Mouse (Mus musculus) myocyte (in vitro differentiated cells): ENCODE measurements around the gene Zc3h10. TPM values are rescaled to one million over a fixed set of nuclear protein-coding genes. Genes with fewer than 3 reads are reported as not detected.
"Not testable (repeated sequence)": the region's sequence is repeated elsewhere in the genome, so short reads cannot be mapped to it uniquely, and the experiment has no call there.

Experiments used
- H3K27me3 ChIP-seq: one replicate; pipeline ENCODE4 v1.6.1; 2011; ENCODE audit not compliant: control insufficient read depth, insufficient read depth, insufficient read length
- H3K36me3 ChIP-seq: one replicate; pipeline ENCODE4 v1.6.1; 2011; ENCODE audit not compliant: control insufficient read depth, insufficient read depth
- H3K4me2 ChIP-seq: one replicate; pipeline ENCODE4 v1.6.1; 2011; ENCODE audit warnings: low read depth, control low read depth
- H3K4me3 ChIP-seq: one replicate; pipeline ENCODE4 v1.5.1; 2011; ENCODE audit warnings: mild to moderate bottlenecking, control low read depth, moderate library complexity
- H3K79me2 ChIP-seq: one replicate; pipeline ENCODE4 v1.6.1; 2011; ENCODE audit not compliant: control insufficient read depth, insufficient read depth
- H3ac ChIP-seq: one replicate; pipeline ENCODE4 v1.6.1; 2011; ENCODE audit not compliant: control insufficient read depth, insufficient read length
- CEBPB ChIP-seq: IDR thresholded peaks from 2 replicates; pipeline ENCODE4 v1.6.1; 2011; ENCODE audit warnings: mild to moderate bottlenecking, moderate library complexity; ENCODE audit not compliant: poor library complexity, insufficient read depth, severe bottlenecking
- E2F4 ChIP-seq: IDR thresholded peaks from one replicate; pipeline ENCODE4 v1.6.1; 2011; ENCODE audit warnings: mild to moderate bottlenecking, control low read depth, moderate library complexity; ENCODE audit not compliant: insufficient read depth
- MAX ChIP-seq: IDR thresholded peaks from one replicate; pipeline ENCODE4 v1.6.1; 2011; ENCODE audit warnings: low read depth, mild to moderate bottlenecking, control low read depth
- MYOD1 ChIP-seq, 3 experiments: IDR thresholded peaks; one replicate each; pipeline ENCODE4 v1.6.1; 2011; ENCODE audit warnings: control low read depth in 2 of 3, low read depth in 2 of 3, mild to moderate bottlenecking in 2 of 3, moderate library complexity in 1 of 3; ENCODE audit not compliant: insufficient read length in 2 of 3, control insufficient read depth in 1 of 3
- MYOG ChIP-seq, 3 experiments: IDR thresholded peaks; one replicate each; pipeline ENCODE4 v1.6.1; 2011; ENCODE audit warnings: control low read depth in 2 of 3, low read depth in 2 of 3, mild to moderate bottlenecking in 2 of 3; ENCODE audit not compliant: insufficient read length in 2 of 3, control insufficient read depth in 1 of 3, insufficient read depth in 1 of 3
- POLR2A ChIP-seq: IDR thresholded peaks from one replicate; pipeline ENCODE4 v1.6.1; 2011; ENCODE audit warnings: low read depth, mild to moderate bottlenecking, control low read depth, moderate library complexity; ENCODE audit not compliant: insufficient read length
- POLR2AphosphoS2 ChIP-seq: IDR thresholded peaks from one replicate; pipeline ENCODE4 v1.6.1; 2011; ENCODE audit warnings: low read depth, control low read depth; ENCODE audit not compliant: insufficient read length
- REST ChIP-seq: IDR thresholded peaks from one replicate; pipeline ENCODE4 v1.6.1; 2011; ENCODE audit warnings: mild to moderate bottlenecking, control low read depth, moderate library complexity; ENCODE audit not compliant: insufficient read depth, insufficient read length
- SRF ChIP-seq: IDR thresholded peaks from one replicate; pipeline ENCODE4 v1.6.1; 2011; ENCODE audit warnings: low read depth; ENCODE audit not compliant: control insufficient read depth, insufficient read length
- TCF12 ChIP-seq: IDR thresholded peaks from one replicate; pipeline ENCODE4 v1.6.1; 2011; ENCODE audit warnings: mild to moderate bottlenecking, control low read depth; ENCODE audit not compliant: poor library complexity, insufficient read depth, severe bottlenecking
- TCF3 ChIP-seq: IDR thresholded peaks from one replicate; pipeline ENCODE4 v1.6.1; 2011; ENCODE audit warnings: low read depth, control low read depth; ENCODE audit not compliant: insufficient read length
- USF1 ChIP-seq: IDR thresholded peaks from one replicate; pipeline ENCODE4 v1.6.1; 2011; ENCODE audit warnings: low read depth, mild to moderate bottlenecking, control low read depth, moderate library complexity
- polyA plus RNA-seq: library from polyadenylated mRNA; unstranded; fragments of >200 nt; fragmentation: generic; extraction: Trizol; gene quantifications from one replicate; pipeline ENCODE4 v1.2.1, GENCODE M21; 2012; ENCODE audit warnings: missing spikeins

Zc3h10 gene
- polyA plus RNA-seq, 1 experiment: 13.8 TPM

DNA sequence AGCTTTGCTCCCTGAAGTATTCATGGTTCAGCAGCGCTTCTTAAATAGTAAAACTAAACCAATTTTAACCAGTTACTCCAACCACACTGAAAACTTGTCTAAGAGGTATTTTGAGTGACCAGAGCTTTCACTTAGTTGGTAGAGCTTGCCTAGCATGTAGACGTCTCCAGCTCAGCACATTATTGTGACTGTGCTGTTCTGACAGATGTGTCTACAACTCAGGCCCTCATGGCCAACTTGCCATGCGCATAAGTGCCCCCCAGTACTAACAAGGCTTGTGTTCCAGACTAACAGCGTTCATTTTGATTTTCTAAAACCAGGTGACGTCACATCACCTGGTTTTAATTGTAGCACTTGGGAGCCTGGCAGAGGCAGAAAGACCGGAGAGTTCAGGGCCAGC, 9.4 kb upstream of the Zc3h10 start:
- Histone ChIP-seq H3ac (no peak overlapping the region), H3K27me3 (no peaks in the 10 kb centered on the region), H3K79me2 (no peaks in the 10 kb centered on the region), H3K4me2 (no peak overlapping the region), H3K4me3 (no peak overlapping the region), H3K36me3 (peaks cover 43% of the 10 kb centered on the region)
- TF ChIP-seq TCF12 (no peak), POLR2AphosphoS2 (peak; percentile 54)

DNA sequence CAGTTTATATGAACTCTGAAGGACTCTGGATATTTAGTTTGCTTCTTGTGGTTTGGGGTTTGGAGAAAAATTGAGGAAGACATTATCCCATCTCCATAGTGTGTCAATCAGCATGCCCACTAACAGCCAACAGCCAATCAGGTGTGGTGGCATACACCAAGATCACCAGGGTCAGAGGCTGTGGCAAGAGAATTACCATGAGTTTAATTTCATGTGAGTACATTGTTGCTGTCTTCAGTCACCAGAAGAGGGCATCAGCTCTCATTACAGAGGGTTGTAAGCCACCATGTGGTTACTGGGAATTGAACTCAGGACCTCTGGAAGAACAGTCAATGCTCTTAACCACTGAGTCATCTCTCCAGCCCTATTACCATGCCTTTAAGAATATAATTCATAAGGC, 8.7 kb upstream of the Zc3h10 start:
- H3K4me2 ChIP-seq: no peak overlapping the region
- TF ChIP-seq POLR2A (no peak), MAX (no peak), REST (no peak), POLR2AphosphoS2 (peak; percentile 40)
- H3K27me3 ChIP-seq: no peaks in the 10 kb centered on the region
- H3K36me3 ChIP-seq: peaks cover 37% of the 10 kb centered on the region
- H3K4me3 ChIP-seq: no peak overlapping the region
- no peaks in the 10 kb centered on the region for H3K79me2 ChIP-seq
- H3ac ChIP-seq: no peak overlapping the region

DNA sequence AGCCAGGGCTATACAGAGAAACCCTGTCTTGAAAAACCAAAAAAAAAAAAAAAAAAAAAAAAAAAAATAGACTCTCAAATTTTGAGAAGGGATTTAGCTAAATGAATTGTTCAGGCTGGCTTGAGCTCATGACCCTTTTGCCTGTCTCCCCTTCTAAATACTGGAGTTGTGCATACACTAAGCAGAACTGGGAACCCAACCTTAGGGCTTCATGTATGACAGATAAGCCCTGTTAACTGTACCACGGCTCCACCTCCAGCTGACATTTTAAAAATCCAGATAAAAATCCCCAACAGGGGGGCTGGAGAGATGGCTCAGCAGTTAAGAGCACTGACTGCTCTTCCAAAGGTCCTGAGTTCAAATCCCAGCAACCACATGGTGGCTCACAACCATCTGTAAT, 8.0 kb upstream of the Zc3h10 start:
- H3K79me2 ChIP-seq, H3K27me3 ChIP-seq, H3K4me3 ChIP-seq, H3ac ChIP-seq, H3K4me2 ChIP-seq: not testable (repeated sequence)
- H3K36me3 ChIP-seq: peaks cover 30% of the 10 kb centered on the region

DNA sequence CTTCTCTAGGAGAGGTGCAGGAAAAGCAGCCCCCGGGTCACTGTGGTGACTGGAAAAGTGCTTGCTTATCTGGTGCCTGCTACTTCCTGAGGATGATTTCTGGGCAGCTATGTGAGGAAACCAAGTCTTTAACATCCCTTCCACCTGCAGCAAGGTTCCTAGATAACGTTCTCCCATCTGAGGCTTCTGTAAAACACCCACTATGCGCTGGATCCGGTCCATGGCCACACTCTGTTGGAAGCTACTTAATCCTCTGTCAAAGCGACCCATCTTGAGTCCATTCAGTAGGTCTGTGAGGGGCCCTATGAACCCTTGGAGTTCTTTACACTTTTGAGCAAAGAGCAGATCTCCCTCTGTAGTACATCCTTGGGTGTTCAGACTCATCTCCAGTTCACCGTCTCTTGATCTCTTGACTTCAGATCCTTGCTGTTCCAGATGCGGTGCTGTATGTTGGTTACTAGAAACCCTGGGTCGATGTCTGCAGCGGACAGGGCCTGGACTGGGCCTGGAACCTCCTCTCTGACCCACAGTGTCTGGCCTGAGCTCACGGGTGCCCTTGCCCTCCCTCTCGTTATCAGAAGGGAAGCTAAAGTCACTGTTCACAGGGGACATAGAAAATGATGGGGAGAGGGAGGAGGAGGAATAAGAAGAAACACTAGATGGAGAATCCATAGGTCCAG, 2.7 kb upstream of the Zc3h10 start:
- not testable (repeated sequence) for H3ac ChIP-seq, H3K4me2 ChIP-seq, H3K27me3 ChIP-seq, H3K36me3 ChIP-seq, H3K4me3 ChIP-seq
- H3K79me2 ChIP-seq: peaks cover 27% of the 10 kb centered on the region

DNA sequence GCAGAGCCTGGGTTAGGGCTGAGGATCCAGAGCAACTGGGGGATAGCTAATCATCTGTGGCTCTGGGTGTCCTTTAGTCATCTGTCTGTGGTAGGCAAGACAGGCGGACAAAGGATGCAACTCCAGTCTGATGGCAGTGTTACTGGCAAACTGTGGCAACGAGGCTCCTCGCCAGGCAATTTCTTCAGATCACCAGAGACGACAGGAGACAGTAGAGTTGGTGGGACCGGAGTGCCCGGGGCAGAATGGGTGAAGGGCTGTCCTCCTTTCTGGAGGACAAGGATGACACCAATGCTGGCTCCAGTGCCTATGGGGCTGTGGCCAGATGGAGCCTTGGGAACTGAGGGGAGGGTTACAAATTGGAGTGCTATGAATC, 2.1 kb upstream of the Zc3h10 start:
- not testable (repeated sequence) for H3K27me3 ChIP-seq, H3K36me3 ChIP-seq, H3K4me3 ChIP-seq, H3ac ChIP-seq
- peaks cover 30% of the 10 kb centered on the region for H3K79me2 ChIP-seq
- H3K4me2 ChIP-seq: peak overlapping the region; percentile 76

DNA sequence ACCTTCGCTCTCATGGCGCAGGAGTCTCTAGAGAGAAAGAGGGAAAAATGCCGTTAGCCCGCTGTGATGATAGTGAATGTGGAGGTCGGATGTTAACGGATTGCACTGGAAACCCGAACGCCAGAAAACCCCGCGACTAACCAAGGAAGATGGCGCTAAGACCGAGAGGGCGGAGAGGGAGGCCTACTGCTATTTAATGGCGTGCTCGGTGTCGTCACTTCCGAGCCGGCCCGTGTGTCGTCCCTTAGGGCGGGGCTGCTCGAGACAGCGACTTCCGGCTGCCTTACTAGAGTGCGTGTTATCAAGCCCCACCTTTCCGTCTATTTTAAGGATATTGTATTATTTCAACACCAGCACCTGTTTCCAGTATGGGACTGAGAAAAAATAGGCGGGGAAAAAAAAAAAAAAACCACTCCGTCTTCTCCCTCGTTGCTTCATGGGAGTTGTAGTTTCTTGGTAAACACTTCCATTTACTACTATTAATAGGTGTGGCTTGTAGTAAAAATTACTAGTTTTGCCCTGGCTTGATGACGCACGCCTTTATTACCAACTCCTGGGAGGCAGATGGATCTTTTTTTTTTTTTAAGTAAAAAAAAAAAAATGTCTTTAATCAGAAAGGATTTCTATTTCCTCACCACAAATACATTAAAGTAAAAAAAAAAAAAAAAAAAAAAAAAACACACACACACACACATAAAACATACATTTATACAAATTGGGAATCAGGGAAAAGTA, 1.5 kb upstream of the Zc3h10 start, which contains the start of gene Rpl41:
Rpl41 (minus strand) TSS at position 359 of the 735 bp plus-strand sequence.
- Histone ChIP-seq H3K36me3 (peaks cover 8% of the 10 kb centered on the region), H3K4me2 (peak within 1 kb of the TSS; percentile 76), H3K27me3 (no peaks in the 10 kb centered on the region), H3K4me3 (peak within 1 kb of the TSS; percentile 91), H3ac (peak within 1 kb of the TSS; percentile 3), H3K79me2 (peaks cover 30% of the 10 kb centered on the region)
- TF ChIP-seq REST (peak; percentile 12), MYOD1 (IDR thresholded peaks at IDR 0.05; ENCODE audit: control insufficient read depth in 1 of 3, insufficient read length in 2 of 3, low read depth in 2 of 3) (peak in 2 of 3 experiments; percentile 7 to 54), TCF3 (no peak), TCF12 (no peak), SRF (peak; percentile 63), POLR2A (peak; percentile 99), E2F4 (peak; percentile 31), MAX (no peak), POLR2AphosphoS2 (peak; percentile 100), CEBPB (0 out of 2 replicates have a peak, but pooled peaks have one; percentile 34), MYOG (IDR thresholded peaks at IDR 0.05; ENCODE audit: control insufficient read depth in 1 of 3, insufficient read depth in 1 of 3, insufficient read length in 2 of 3, low read depth in 2 of 3) (peak in 1 of 3 experiments; percentile 68), USF1 (no peak)

DNA sequence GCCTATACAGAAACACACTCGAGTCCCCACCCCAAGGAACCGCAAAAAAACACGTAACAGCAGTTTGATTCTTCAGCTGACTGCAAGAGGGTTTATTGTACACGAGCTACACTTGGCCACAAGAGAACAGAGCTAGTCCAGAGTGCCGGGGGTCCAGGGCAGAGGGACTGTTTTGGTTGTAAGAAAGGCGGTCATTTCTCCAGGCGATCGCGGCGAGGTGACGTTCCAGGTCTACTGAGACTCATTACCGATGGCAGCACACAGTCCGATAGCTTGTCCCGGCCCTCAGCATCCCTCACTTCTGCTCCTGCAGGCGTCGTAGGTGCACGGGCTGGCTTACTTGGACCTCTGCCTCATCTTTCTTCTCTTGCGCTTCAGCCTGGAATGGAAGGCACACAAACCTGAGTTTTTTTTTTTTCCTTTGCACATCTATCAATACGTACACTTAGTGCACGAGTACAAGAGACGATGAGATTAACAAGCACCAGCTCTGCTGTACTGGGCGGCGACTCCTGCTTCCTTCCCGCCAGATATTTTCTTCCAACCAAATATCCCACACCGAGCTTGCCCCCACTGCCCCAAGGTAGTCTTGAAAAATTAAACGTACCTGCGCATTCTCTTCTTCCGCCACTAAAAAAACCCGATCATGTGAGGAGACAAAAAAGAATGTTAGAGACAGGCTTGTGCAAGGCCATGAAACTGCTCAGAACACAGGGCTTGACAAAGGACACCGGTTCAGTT, 647 bp upstream of the Zc3h10 start:
- Histone ChIP-seq H3K36me3 (peaks cover 16% of the 10 kb centered on the region), H3ac (peak overlapping the region; percentile 3), H3K4me3 (peak overlapping the region; percentile 91), H3K4me2 (peak overlapping the region; percentile 58), H3K79me2 (peaks cover 30% of the 10 kb centered on the region)
- not testable (repeated sequence) for H3K27me3 ChIP-seq
